Mouse (Mus musculus) embryonic fibroblast, embryonic 13.5 days (primary cell): ENCODE results near the gene Kcnab1.

Experiments used
- CTCF ChIP-seq: IDR thresholded peaks from 2 replicates; pipeline ENCODE4 v1.5.1; 2011; ENCODE audit warnings: mild to moderate bottlenecking, control low read depth, low read length, moderate library complexity, borderline replicate concordance; ENCODE audit not compliant: insufficient read depth
- POLR2A ChIP-seq: IDR thresholded peaks from 2 replicates; pipeline ENCODE4 v1.6.1; 2011; ENCODE audit warnings: low read depth, mild to moderate bottlenecking, control low read depth, low read length, moderate library complexity

GRCm38 (mm10) chr3:65337835-65338464 is 228.8 kb downstream of the Kcnab1 start:
- no peak for TF ChIP-seq CTCF
- TF ChIP-seq POLR2A, result no peak
